Mouse (Mus musculus) intestine, postnatal 0 days (tissue): ENCODE results near the gene Derl3. TPM values are rescaled to one million over a fixed set of nuclear protein-coding genes. Genes with fewer than 3 reads are reported as not detected.
"Not testable (repeated sequence)": the region's sequence is repeated elsewhere in the genome, so short reads cannot be mapped to it uniquely, and the experiment has no call there.

Experiments
- ATAC-seq: fragments of 200-750 bp; cut with Nextera tagmentation; 2 replicates; pipeline ENCODE4 v1.8.0; 2017; ENCODE audit warnings: mild to moderate bottlenecking, moderate TSS enrichment, moderate library complexity
- H3K27ac ChIP-seq: fragments of 300-500 bp; sonication (generic); 2 replicates; pipeline ENCODE4 v1.5.1; 2014; ENCODE audit warnings: mild to moderate bottlenecking, low read depth, low read length, moderate library complexity
- H3K27me3 ChIP-seq: fragments of 300-500 bp; sonication (generic); replicated peaks from 2 replicates; pipeline ENCODE4 v1.6.1; 2014; ENCODE audit warnings: low read length, mixed read lengths; ENCODE audit not compliant: control insufficient read depth, insufficient read depth
- H3K36me3 ChIP-seq: fragments of 300-500 bp; sonication (generic); 2 replicates; pipeline ENCODE4 v1.6.1; 2014; ENCODE audit warnings: mild to moderate bottlenecking, moderate library complexity; ENCODE audit not compliant: control insufficient read depth, insufficient read depth
- H3K4me1 ChIP-seq: fragments of 300-500 bp; sonication (generic); replicated peaks from 2 replicates; pipeline ENCODE4 v1.6.1; 2014; ENCODE audit warnings: antibody characterized with exemption, low read length, mixed read lengths; ENCODE audit not compliant: control insufficient read depth, insufficient read depth
- H3K4me2 ChIP-seq: fragments of 300-500 bp; sonication (generic); replicated peaks from 2 replicates; pipeline ENCODE4 v1.6.1; 2014; ENCODE audit warnings: low read depth, mild to moderate bottlenecking, moderate library complexity
- H3K4me3 ChIP-seq: fragments of 300-500 bp; sonication (generic); 2 replicates; pipeline ENCODE4 v1.5.1; 2014; ENCODE audit warnings: low read depth, low read length
- H3K9ac ChIP-seq: fragments of 300-500 bp; sonication (generic); 2 replicates; pipeline ENCODE4 v1.6.1; 2014; ENCODE audit warnings: mild to moderate bottlenecking, low read depth, low read length
- H3K9me3 ChIP-seq: fragments of 300-500 bp; sonication (generic); 2 replicates; pipeline ENCODE4 v1.6.1; 2016; ENCODE audit warnings: mixed run types; ENCODE audit not compliant: control insufficient read depth
- CTCF ChIP-seq: sonication (generic); IDR thresholded peaks from 2 replicates; pipeline ENCODE4 v1.5.1; 2016; ENCODE audit warnings: low read depth, mild to moderate bottlenecking, control low read depth, antibody characterized with exemption, moderate library complexity
- WGBS: fragments of 180-500 bp; shearing (Covaris S2); extraction: QIAGEN DNeasy Blood & Tissue Kit; methylation state at CpG from one replicate; pipeline ENCODE4 v1.1.7; 2014; 5-methylcytosine and 5-hydroxymethylcytosine counted together
- polyA plus RNA-seq: library from polyadenylated mRNA; unstranded; fragments of >200 nt; fragmentation: Nextera tagmentation; extraction: Ambion mirVana; gene quantifications from 2 replicates; pipeline ENCODE4 v1.2.1, GENCODE M21; 2015

Derl3 gene
- polyA plus RNA-seq, 1 experiment from 2014 or later: 3.7 TPM

- H3K27ac ChIP-seq: no peak overlapping the region; the same call in 1 of the 2 replicates
- no peak overlapping the region for H3K4me3 ChIP-seq
- H3K36me3 ChIP-seq: peaks cover 7% of the 10 kb centered on the region; the same call in 1 of the 2 replicates
- no peak overlapping the region for H3K9ac ChIP-seq
- H3K4me2 ChIP-seq: no peak overlapping the region
- ATAC-seq: no peak
- 76% methylated on average over 11 of the region's 11 CpGs for WGBS
- H3K27me3 ChIP-seq: no peaks in the 10 kb centered on the region
- H3K9me3 ChIP-seq: no peaks in the 10 kb centered on the region
- peaks cover 2% of the 10 kb centered on the region; the same call in 1 of the 2 replicates for H3K4me1 ChIP-seq
- no peak for TF ChIP-seq CTCF
Measured at GRCm38 (mm10) chr10:75856155-75856907, 36.9 kb upstream of the Derl3 start.

GRCm38 (mm10) chr10:75856976-75857375, 36.2 kb upstream of the Derl3 start:
- H3K9ac ChIP-seq: no peak overlapping the region
- 61% methylated on average over 3 of the region's 3 CpGs for WGBS

DNA sequence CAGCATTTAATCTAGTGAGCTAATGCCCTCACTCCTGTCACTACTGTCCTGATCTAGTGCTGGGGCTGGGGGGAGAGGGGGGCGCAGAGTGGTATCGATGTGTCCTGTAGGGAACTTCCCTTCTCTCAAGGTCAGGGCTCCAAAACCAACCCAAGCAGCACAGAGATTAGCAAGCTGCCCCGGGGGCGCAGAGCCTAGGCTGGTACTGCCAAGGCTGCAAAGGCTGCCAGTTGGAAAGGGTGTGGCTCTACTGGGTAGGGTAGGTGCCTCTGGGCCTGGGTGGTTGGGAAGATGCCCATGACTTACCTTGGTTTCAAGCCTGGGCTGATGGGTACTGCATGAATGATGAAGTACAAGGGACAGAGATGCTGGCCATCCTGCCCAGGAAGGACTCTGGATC, 35.6 kb upstream of the Derl3 start:
- Histone ChIP-seq H3K27ac (no peak overlapping the region), H3K27me3 (no peaks in the 10 kb centered on the region)
- 86% methylated on average over 4 of the region's 4 CpGs for WGBS

More at GRCm38 (mm10) chr10:75856976-75857375, 36.2 kb upstream of the Derl3 start:
- no peak overlapping the region; the same call in 1 of the 2 replicates for H3K27ac ChIP-seq
- no peaks in the 10 kb centered on the region for H3K27me3 ChIP-seq
- no peak for TF ChIP-seq CTCF
- H3K36me3 ChIP-seq: peaks cover 7% of the 10 kb centered on the region; the same call in 1 of the 2 replicates
- no peak for ATAC-seq
- no peak overlapping the region for H3K4me2 ChIP-seq
- peaks cover 2% of the 10 kb centered on the region; the same call in 1 of the 2 replicates for H3K4me1 ChIP-seq
- H3K4me3 ChIP-seq: no peak overlapping the region
- H3K9me3 ChIP-seq: no peaks in the 10 kb centered on the region

DNA sequence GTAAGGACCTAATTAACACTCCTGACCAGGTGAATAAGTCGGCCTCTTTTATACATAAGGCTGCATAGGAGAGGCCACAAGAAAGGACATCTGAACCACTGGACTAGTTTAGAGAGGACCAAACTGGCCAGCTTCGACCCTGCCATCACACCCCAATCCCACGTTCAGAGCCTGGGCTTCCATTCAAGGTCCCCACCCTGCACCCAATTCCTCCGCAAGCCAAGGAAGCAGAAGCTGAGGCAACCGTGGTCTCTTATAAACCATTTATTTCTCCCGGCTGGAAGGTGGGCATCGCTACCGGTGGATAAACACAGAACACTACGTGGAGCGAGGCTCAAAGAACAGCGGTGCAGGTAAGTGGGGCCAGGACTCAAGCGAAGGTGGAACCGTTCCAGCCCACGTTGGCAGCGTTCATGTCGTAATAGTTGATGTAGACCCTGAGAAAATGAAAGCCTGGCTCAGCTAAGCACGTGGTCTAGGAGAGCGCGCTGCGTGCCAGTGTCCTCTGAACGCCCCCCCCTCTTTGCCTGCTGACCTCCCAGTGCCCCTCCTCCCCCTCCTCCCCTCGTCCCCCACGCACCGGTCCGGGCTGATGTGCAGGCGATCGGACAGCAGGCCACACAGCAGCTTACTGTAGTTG, 34.0 kb upstream of the Derl3 start:
- no peak; the same call in 1 of the 2 replicates for ATAC-seq
- H3K9me3 ChIP-seq: no peaks in the 10 kb centered on the region
- peaks cover 7% of the 10 kb centered on the region; the same call in 1 of the 2 replicates for H3K36me3 ChIP-seq
- WGBS: 1% methylated on average over 27 of the region's 27 CpGs
- TF ChIP-seq CTCF: no peak
- H3K27ac ChIP-seq: no peak overlapping the region
- H3K9ac ChIP-seq: peak overlapping the region; percentile 40; the same call in 1 of the 2 replicates
- no peaks in the 10 kb centered on the region for H3K27me3 ChIP-seq
- H3K4me2 ChIP-seq: peak overlapping the region; percentile 94
- peak overlapping the region; percentile 58 for H3K4me3 ChIP-seq
- peaks cover 2% of the 10 kb centered on the region; the same call in 1 of the 2 replicates for H3K4me1 ChIP-seq

More for the DNA sequence above, 35.6 kb upstream of the Derl3 start:
- Histone ChIP-seq H3K4me3 (no peak overlapping the region), H3K9ac (no peak overlapping the region), H3K36me3 (peaks cover 7% of the 10 kb centered on the region; the same call in 1 of the 2 replicates), H3K4me1 (peaks cover 2% of the 10 kb centered on the region; the same call in 1 of the 2 replicates), H3K4me2 (no peak overlapping the region), H3K9me3 (no peaks in the 10 kb centered on the region)
- ATAC-seq: no peak
- TF ChIP-seq CTCF: no peak

- H3K9ac ChIP-seq: peak within 1 kb of the TSS; percentile 58
- not testable (repeated sequence) for H3K4me1 ChIP-seq, H3K27me3 ChIP-seq, H3K9me3 ChIP-seq, H3K36me3 ChIP-seq
- TF ChIP-seq CTCF: 0 out of 2 replicates have a peak, but pooled peaks have one; percentile 36
- 1% methylated on average over 40 of the region's 46 CpGs for WGBS
- peak; percentile 96 for ATAC-seq
- peak within 1 kb of the TSS; percentile 94 for H3K4me2 ChIP-seq
- peak within 1 kb of the TSS; percentile 82 for H3K27ac ChIP-seq
- peak within 1 kb of the TSS; percentile 58 for H3K4me3 ChIP-seq
Measured at GRCm38 (mm10) chr10:75859786-75860470, 33.3 kb upstream of the Derl3 start, which contains the start of gene Mif. Mif (minus strand) TSS chr10:75860240.

- TF ChIP-seq CTCF: no peak
- Histone ChIP-seq H3K4me1 (peaks cover 2% of the 10 kb centered on the region; the same call in 1 of the 2 replicates), H3K4me3 (no peak overlapping the region), H3K27ac (no peak overlapping the region), H3K9ac (no peak overlapping the region), H3K27me3 (no peaks in the 10 kb centered on the region), H3K36me3 (peaks cover 7% of the 10 kb centered on the region; the same call in 1 of the 2 replicates), H3K9me3 (no peaks in the 10 kb centered on the region), H3K4me2 (no peak overlapping the region)
- WGBS: 46% methylated on average over 7 of the region's 7 CpGs
- no peak for ATAC-seq
Measured at GRCm38 (mm10) chr10:75860746-75861145, 32.5 kb upstream of the Derl3 start.
